Mouse (Mus musculus) lung, postnatal 36 days (tissue): ENCODE measurements around the gene Plekhm2.

Experiments
- DNase-seq: peaks from one replicate; pipeline ENCODE4 v3.0.0; 2022; ENCODE audit warnings: mixed read lengths

Gene Plekhm2

DNA sequence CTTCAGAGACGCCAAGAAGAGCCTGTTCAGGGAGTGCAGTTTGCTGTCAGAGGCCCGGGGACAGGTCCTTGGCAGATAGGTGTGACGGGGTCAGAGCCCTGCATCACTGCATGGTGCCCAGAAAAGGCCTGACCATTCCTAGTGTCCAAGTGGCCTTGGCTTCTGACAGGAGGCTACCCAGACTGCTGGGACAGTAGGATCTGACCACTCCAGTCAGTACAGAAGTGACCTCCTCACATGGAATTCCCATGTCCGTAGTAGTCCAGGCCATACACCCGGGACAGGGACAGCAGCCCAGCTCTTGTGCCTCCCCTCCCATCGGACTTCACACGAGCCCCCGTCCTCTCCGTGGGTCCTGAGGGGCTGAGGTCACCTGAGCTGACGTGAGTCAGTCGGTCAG lies 34.7 kb downstream of the Plekhm2 start:
- DNase-seq: no peak

DNA sequence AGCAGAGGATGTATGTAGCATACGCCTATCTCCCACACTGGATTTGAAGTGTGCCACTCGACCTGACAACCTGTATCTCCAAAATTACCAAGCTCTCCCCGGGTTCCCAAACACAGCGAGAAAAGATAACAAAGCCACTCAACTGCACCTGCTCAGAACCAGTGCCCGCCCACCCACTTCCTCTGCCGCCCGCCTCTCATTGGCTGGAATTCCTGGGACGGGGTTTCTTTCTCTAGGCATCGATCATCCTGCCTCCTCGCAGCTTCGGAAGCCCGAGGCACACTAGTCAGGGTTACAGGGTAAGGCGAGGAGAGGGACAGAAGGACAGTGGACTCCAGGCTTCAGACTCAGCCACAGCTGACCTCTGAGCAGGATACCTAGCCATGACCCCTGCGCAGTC lies 36.0 kb downstream of the Plekhm2 start:
- DNase-seq: no peak

DNA sequence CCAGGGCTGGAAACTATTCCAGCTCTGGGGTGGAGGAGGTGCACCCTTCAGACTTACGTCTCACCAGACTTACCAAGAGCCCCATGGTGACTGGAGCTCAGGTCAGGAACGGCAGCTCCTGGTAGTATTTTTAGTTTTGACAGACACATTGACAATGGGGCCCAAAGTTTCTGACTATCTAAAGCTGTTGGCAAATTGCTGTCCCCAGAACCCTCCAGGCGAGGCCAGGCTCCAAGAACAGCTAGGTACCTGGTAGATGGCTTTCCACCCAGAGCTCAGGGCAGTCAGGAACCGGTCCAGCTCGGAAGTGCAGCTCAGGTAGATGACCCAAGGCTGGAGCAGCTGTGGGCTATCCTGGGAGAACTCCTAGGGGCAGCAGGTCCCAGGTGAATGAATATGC lies 37.2 kb downstream of the Plekhm2 start:
- DNase-seq: no peak

DNA sequence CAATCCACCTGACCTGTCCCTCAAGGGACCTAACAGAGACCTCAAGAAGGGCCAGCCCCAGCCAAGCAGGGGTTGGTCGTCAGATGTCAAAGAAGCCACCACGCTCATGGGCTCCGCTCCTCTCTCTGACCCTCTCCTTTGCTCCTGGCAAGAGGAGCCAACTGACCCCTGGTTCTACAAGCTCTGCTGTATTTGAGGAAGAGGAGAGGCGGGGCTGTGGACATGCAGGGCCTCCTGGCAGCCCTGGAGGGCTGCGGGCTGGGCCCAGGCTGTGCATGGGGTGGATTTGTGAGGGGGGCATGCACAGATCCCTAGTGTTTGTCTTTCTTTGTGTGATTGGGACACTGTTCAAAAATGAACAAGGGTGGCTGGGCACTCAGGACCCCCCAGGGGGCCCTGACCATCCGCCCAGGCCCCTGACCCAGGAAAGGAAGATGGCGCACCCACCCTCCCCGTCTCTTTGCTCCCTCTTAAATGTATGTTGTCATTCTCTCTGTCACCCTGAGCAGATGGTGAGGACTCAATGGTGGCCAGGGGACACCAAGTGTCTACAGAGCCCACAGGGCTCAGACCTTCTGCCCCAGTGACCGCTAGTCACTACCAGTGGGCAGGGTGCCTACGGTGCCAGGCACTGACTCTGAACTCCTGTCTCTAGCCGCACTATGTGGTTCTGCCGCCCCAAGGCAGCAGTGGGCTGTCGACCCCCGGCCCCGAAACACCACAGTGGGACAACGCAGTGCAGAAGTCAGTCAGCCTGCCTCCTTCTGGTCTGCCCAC lies 38.7 kb downstream of the Plekhm2 start:
- DNase-seq: no peak

DNA sequence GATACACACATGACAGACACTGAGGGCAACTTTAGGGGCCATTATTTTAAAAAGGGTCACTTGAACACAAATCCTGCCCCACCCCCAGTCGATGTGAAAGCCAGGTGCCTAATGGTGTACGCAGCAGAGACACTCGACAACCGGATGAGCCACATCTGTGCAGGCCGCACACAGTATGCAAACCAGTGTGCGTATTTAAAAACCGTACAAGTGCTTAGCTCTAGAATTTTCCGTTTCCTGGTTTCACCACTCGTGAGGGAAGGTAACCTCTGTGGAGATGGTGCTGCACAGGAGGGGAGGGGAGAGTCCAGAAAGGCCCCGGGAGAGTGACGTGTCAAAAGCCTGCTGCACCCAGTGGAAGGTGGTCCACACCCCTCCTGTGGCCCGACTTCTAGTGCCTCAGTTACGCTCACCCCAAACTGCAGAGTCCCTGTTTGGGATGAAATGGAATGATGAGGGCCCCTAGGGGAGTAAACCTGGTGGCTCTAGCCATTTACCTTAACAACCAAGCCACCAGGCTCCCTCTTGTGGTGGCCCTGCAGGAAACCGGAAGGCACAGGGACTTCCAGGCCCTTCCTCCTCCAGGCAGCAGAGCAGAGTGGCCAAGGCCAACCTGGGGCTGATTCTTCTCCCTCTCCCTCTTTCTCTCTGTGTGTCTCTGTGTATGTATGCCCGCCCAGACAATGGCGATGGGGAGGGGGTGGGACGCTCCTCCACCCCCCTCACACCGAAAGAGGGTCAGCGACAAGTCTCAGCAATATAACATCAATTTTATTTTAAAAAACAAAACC lies 39.5 kb downstream of the Plekhm2 start:
- DNase-seq: peak; percentile 67

DNA sequence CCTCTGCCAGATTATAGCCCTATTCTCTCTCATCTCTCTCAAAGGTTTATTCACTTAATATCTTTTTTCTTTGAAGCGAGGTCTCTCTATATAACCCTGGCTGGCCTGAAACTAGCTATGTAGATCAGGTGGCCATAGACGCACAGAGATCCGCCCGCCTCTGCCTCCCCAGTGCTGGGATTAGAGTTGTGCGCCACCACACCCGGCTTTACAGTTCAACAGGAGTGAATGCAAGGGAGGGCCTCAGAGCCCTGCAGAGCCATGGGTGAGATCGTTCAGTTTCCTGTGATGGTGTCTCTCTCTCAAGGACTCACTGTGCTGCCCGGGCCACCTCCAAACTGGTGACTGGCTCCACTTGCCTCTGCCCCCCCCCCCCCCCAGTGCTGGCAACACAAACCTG lies 40.6 kb downstream of the Plekhm2 start:
- DNase-seq: no peak

DNA sequence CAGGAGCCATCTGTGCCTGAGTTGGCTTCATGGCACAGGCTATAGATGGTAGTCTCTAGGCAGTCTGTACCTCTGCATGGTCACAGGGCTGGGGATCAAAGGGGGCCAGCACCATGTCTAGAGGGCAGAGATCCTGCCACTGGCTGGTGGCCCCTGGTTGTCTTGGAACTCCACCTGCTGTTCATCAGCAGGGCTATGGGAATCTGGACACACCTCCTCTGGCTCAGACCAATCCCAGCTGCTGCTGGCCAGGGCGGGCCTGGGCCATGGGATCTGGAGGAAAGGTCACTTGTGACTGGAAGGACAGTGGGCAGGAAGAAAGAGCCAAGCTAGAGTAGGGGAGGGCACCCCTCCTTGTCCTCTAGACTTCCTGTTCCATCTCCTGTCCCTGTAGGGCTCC lies 41.0 kb downstream of the Plekhm2 start, which contains the start of gene Slc25a34:
Gene Slc25a34 (minus strand): TSS at position 156 of the 400 bp plus-strand sequence.
- peak; percentile 73 for DNase-seq

DNA sequence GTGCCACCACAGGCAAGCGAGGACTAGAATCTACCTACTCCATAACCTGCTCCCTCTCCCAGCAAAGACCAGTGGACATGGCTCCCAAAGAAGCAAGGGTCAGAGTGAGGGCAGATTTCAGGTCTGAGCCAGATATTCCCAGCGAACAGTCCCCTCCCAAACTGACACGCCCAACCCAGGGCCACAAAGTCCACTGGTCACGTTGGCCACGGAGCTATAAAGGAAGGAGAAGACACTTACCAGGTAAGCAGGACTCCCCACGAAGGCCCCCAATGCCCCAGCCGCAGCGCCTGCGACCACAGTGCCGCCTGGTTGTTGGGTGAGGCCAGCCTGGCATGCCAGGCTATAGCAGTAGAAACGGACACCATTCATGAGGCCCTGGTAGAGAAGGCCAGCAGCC lies 41.7 kb downstream of the Plekhm2 start:
- DNase-seq: no peak

DNA sequence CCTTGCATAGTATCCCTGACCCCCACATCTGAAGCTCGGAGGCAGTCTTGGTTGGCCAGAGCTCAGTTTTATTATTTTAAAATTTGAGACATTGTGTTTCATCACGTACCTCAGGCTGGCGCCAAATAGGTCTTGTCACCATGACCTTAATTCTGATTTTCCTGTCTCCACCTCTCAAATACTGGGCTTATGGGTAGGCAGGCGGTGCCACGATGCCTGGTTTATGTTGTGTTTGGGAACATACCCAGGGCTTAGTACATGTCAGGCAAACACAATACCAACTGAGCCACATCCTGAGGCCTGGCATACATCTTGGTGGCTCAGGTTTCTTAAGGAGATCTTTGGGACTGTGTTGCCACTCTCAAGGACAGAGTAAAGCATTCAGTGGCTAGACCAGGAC lies 42.1 kb downstream of the Plekhm2 start:
- DNase-seq: no peak

DNA sequence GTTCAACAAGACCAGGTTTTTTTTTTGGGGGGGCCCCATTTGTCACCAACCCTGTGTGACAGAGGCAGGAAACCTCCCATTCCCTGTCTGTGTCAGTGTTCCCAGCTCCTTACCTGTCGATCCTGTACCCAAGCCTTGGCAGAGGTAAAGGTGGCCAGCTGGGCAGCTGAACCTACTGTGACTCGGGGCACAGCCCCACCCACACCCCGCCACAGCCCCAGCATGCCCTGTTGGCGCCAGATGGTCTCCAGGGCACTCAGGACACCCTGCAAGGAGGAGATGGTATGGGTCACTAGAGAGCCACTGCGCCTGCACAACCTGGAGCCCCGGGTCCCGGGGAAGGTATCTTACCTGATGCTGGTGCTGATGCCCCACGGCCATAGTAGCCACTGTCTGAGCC lies 42.6 kb downstream of the Plekhm2 start:
- no peak for DNase-seq

DNA sequence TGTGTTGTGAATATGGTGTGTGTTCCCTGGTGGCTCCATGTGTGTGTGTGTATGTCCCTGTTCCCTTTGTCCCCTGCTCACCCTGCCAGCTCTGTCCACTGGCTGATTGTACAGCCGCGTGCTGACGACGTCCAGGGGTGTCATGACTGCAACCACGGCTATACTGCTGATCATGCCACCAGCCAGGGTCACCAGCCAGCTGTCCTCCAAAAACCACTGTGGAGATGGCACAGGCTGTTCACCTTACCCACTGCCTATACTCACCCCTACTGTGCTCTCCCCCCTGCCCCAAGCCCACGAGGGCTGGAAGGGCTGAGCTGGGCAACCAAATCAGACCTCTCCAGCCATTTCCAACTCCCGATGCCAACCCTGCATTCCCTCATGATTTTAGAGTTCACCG lies 43.4 kb downstream of the Plekhm2 start:
- no peak for DNase-seq

DNA sequence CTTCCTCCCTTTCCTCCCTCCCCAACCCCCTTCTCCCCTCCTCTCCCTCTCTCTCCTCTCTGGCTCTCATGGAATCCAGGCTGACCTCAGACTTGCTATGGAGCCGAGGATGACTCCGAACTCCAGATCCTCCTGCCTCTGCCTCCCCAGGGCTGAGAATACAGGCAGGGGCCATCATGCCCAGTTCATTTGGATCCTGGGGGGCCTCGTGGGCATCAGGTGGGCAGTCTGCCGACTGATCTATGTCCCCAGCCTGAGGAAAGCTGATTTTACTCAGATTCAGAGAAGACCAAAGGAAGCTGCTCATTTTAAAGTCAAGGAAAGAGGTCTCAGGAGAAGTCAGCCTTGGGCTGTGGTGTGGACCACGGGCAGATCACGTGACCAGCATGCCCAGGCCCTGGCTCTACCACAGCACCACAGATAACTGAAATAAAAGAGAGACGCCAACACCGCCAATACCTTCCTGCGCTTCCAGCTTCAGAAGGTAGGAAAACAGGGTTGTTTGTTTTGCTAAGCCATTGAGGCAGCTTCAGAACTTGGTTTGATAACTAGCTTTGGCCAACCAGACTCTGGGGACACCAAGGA lies 45.3 kb downstream of the Plekhm2 start:
- DNase-seq: no peak

DNA sequence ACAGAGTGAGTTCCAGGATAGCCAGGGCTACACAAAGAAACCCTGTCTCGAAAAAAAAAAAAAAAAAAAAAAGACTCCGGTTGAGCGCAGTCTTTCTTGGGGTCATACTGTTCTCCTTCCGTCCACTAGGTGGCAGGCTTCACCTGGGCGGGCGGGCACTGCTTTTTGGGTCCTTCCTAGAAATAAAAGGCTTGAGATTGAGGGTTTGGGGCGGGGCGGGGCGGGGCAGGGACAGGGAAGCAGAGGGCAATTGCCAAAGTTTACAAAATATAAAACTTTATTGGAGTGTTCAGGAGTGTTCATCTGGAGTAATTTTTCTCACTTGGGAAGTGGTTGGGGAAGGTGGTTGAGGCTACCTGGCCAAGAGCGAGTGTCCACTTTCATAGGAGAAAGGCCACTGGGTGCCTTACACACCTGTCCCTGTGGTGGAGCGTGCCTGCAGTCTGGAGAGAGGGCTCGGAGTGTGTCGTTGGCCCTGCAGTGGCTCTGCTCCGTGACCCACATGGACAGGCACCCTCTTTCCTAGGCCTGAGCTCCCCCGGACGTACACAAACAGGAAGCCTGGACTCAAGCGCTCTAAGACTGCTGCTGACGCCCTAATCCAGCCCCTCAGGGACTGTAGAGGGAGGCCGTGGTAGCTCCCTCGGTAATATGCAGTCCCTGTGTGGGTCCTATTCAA lies 46.0 kb downstream of the Plekhm2 start, which contains the start of gene Tmem82:
Gene Tmem82 (minus strand): TSS at position 69 of the 679 bp plus-strand sequence.
- peak; percentile 76 for DNase-seq

DNA sequence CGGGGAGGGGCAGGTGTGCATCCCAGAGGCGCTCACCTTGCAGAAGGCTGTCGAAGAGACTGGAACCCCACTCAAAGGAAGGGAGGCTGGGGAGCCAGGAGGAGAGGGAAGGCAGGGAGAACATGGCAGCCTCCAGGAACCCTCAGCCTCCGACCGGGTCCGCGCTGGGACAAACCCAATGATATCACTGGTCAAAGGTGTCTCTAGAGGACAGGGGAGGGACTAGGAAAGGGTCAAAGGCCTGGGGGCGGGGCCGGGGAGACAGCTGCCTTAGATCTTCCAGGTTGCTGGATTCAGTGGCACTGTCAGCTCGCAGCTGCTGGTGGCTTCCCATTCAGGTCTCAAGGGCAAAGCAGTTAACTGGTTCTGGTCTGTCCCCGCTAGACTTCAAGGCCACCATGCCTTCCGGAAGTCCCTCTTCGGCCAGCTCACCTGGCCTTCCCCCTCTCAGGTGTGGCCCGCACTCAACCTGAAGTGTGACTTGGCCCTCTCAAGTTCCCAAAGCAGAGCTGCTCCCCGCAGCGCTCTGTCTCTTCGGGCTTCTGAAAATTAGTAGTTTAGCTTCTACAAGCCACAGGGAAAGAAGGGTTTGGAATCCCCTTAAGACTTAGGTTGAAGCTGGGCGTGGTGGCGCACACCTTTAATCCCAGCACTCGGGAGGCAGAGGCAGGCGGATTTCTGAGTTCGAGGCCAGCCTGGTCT lies 46.7 kb downstream of the Plekhm2 start:
- peak; percentile 57 for DNase-seq

DNA sequence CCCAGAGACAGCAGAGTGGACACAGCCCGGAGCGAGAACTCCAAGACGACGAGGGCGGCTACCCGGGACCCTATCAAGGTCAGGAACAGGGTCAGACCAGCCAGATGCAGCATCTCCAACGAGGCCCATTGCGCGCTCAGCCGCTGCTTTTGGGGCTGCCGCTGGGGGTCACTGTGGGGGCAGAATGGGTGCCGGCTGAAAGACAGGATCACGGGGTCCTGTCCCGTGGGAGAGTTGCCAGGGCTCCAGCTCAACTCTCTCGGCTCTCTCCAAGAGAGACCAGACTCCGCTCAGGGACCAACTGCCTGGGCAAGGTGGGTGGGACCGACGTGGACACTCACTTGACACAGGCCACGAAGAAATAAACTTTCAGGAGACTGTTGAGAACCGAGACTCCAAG lies 47.4 kb downstream of the Plekhm2 start:
- peak; percentile 81 for DNase-seq

DNA sequence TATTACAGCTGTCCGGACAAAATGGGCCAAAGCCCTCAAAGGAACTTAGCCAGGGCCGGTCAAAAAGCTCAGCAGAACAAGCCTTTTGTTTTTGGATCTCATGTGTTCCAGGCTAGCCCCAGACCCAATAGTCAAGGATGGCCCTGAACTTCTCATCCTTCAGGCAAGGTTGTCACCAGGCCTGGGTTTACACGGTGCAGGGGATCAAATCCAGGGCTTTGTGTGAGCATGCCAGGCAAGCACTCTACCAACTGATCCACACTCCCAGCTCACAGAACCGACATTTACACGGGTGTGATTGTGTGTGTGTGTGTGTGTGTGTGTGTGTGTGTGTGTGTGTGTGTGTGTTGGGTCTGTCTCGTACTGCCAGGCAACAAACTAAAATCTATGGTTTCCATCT lies 47.9 kb downstream of the Plekhm2 start:
- DNase-seq: no peak

DNA sequence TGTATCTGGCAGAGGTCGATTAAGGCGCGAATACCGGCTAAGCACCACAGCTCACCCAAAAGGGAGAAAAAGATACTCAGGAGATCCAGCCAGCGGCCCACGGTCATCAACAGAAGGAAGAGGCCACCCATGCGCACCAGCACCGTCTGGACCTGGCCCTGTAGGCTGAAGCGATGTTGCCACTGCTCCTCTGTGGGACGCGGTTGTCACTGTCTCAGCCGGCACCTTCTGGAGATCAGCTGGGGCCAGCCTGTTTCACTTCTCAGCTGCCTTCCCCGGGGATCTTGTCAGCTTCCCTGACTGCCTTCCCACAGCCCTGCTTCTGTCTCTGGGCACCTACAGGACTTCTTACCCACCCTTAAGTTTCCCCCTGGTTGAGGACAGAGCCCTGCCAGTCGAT lies 49.8 kb downstream of the Plekhm2 start:
- no peak for DNase-seq

DNA sequence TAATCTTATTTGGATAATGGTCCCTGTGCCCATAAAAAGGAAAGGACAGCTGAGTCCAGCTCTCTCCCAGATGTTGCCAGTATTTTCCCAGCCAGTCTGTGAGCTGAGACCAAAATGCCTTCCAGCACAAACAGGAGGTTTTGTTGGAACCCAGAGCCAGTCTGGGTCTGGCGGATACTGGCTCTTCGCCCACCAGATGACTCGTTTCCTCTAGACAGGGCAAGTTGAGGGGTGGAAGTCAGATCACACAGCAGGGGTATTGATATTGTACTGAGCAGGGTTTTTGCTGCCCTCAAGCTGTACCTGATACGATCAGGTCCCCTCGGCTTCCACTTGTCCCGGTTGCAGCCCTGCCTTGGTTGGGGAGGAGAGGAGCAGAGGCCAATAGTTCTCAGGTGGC lies 55.2 kb downstream of the Plekhm2 start:
- DNase-seq: peak; percentile 58

DNA sequence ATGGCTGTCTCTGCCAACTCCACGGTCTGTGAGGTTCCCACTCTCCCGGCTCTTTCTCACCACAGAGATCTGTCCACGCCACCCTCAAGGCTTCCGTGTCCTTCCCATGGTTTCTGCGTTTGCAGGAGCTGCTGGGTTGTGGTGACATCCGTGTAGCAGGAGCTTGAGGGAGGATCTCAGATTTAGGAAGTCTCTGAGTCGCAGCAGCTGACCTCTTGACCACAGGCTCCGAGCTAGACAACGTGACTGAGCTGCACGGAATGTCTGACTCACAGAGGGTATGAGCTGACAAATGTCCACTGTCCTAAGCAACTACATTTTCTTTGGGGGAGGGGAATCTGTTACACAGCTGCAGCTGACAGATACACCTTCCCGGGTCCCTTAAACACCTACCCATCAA lies 58.8 kb downstream of the Plekhm2 start, which contains the start of gene Fblim1:
Gene Fblim1 (minus strand): TSS at position 236 of the 400 bp plus-strand sequence.
- peak; percentile 78 for DNase-seq

DNA sequence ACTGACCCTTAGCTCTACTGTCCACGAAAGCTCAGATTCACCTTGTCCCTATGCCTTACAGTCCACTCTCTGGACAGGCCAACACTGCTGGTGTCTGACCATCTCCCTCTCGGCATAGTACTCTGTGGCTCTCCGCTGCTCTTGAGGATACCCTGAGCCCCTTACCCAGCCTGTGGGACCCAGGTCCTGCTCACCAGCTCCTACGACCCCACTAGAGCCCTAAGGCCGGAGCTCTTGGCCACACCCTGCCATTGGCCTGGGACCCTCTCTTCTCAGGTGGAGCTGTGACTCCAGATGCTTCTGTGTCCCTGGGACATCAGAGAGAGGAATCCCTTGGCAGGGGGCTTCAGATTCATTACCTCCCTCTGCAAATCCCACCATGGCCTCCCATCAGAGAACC lies 59.3 kb downstream of the Plekhm2 start:
- DNase-seq: no peak

DNA sequence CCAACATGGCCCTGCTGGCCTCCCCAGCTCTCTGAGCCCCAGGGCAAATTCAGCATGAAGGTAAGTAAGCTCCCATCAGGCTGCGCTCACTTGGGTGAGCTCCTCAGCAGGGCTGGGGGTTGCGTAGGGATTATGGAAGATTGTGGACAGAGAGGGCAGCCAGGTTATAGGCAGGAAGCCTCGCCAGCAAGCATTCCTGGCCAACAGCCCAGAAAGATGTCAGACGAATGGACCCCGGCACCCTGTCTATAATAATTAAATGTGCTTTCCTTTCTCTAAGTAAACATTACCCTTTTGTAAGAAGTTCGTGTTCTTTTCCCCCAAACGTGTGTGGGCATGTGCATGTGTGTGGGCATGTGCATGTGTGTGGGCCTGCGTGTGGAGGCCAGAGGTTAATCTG lies 60.2 kb downstream of the Plekhm2 start:
- DNase-seq: peak; percentile 72

DNA sequence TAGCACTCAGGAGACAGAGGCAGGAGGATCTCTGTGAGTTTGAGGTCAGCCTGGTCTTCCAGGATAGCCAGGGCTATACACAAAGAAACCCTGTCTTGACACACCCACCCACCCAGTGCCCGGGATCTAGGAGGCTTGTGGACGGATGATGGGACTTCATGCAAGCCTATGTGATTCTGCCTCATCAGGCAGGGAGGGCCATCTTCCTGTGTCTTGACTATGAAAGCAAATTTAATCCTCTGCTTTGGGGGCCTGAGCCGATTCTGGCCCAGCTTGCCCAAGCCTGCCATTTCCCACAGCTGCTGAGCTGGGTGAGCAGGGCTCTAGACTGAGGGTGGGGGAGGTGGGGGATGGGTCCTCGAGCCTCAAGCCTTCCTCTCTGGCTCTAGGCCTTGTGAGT lies 60.8 kb downstream of the Plekhm2 start:
- DNase-seq: no peak
